ENCODE assay signal across 37 mouse cellular contexts in genomic region chr5:106660867-106661266, GRCm38 (mm10). TPM values are rescaled to one million over a fixed set of nuclear protein-coding genes. Genes with fewer than 3 reads are reported as not detected.
"Had no signal": no experiment of that assay in that cellular context is flagged by ENCODE, and none has a peak within 500 bp of the region (broad histone marks: within the 10 kb centered on the region; RNA-seq: fewer than 3 reads in every experiment).

No protein-coding gene starts in this region.

- H3K27me3 ChIP-seq: heart, embryonic 13.5 days; heart, embryonic 15.5 days; hindbrain, embryonic 13.5 days; hindbrain, embryonic 15.5 days; kidney, embryonic 15.5 days; limb, embryonic 13.5 days; limb, embryonic 15.5 days; liver, embryonic 12.5 days had no signal

- H3K9ac ChIP-seq: heart, embryonic 13.5 days; heart, embryonic 15.5 days; hindbrain, embryonic 13.5 days; hindbrain, embryonic 15.5 days; kidney, embryonic 15.5 days; limb, embryonic 13.5 days; limb, embryonic 15.5 days; liver, embryonic 12.5 days; liver, embryonic 14.5 days had no signal

- H3K4me1 ChIP-seq: heart, embryonic 15.5 days; hindbrain, embryonic 13.5 days; hindbrain, embryonic 15.5 days; kidney, embryonic 15.5 days had no signal

- H3K4me2 ChIP-seq: heart, embryonic 11.5 days; heart, embryonic 13.5 days; heart, embryonic 15.5 days; hindbrain, embryonic 13.5 days; hindbrain, embryonic 15.5 days; kidney, embryonic 15.5 days; limb, embryonic 13.5 days; limb, embryonic 15.5 days; liver, embryonic 12.5 days had no signal

- H3K9me3 ChIP-seq: heart, embryonic 13.5 days; heart, embryonic 15.5 days; hindbrain, embryonic 13.5 days; hindbrain, embryonic 15.5 days; kidney, embryonic 15.5 days; limb, embryonic 13.5 days; limb, embryonic 15.5 days; liver, embryonic 12.5 days had no signal

- DNase-seq: gastrocnemius, postnatal 14 days; heart, adult 2 months; heart, postnatal 14 days; heart, postnatal 36 days; kidney, adult 11 months; kidney, adult 2 months; kidney, adult 9 months; kidney, postnatal 14 days; kidney, postnatal 36 days; left cerebral cortex, postnatal 4 days had no signal

- H3K27ac ChIP-seq: heart, adult 2 months; heart, embryonic 13.5 days; heart, embryonic 15.5 days; hindbrain, embryonic 13.5 days; hindbrain, embryonic 15.5 days; kidney, embryonic 15.5 days; kidney, postnatal 0 days; layer of hippocampus, adult 2 months; left cerebral cortex, adult 2 months; limb, embryonic 13.5 days; limb, embryonic 15.5 days; liver, embryonic 12.5 days; liver, embryonic 14.5 days had no signal

- H3K4me3 ChIP-seq: heart, adult 2 months; heart, embryonic 13.5 days; heart, embryonic 15.5 days; hindbrain, embryonic 13.5 days; hindbrain, embryonic 15.5 days; kidney, embryonic 15.5 days; layer of hippocampus, adult 2 months; left cerebral cortex, adult 2 months; limb, embryonic 13.5 days; limb, embryonic 15.5 days; liver, embryonic 12.5 days had no signal

- ATAC-seq: inflammation-experienced regulatory T-cells, adult 6 months; liver, embryonic 12.5 days had no signal

RNA-seq across cellular contexts. Expression of gene Gm17304, which starts 52.0 kb away (rescaled TPM):
- total RNA-seq: gastrocnemius, adult 18-20 months; gastrocnemius, adult 8-10 months; gastrocnemius, postnatal 14 days; gastrocnemius, postnatal 4 days; granulocyte monocyte progenitor cell, adult 5-6 weeks; heart, adult 2 months; heart, postnatal 14 days; heart, postnatal 36 days; hematopoietic stem cell, adult 5-6 weeks; layer of hippocampus, adult 2 months; layer of hippocampus, postnatal 10 days; layer of hippocampus, postnatal 25 days; left cerebral cortex, adult 2 months; left cerebral cortex, postnatal 14 days; left cerebral cortex, postnatal 4 days; liver, adult 2 months had no signal
- polyA plus RNA-seq: heart, adult 2 months; heart, embryonic 11.5 days; heart, embryonic 13.5 days; heart, embryonic 15.5 days; heart, postnatal 0 days; hindbrain, embryonic 11.5 days; hindbrain, embryonic 13.5 days; hindbrain, embryonic 15.5 days; inflammation-experienced regulatory T-cells, adult 6 months; kidney, adult 2 months; kidney, embryonic 15.5 days; kidney, postnatal 0 days; limb, embryonic 11.5 days; limb, embryonic 13.5 days; limb, embryonic 15.5 days; liver, adult 2 months; liver, embryonic 12.5 days; liver, embryonic 14.5 days; liver, embryonic 16.5 days had no signal
